Mouse (Mus musculus): ENCODE results near the gene Tmprss6. TPM values are rescaled to one million over a fixed set of nuclear protein-coding genes. Genes with fewer than 3 reads are reported as not detected.

Gene Tmprss6
- polyA plus RNA-seq (2014; fragmentation: Nextera tagmentation; extraction: Ambion mirVana), result 0.78 TPM in 1 of 2 replicates, not detected in the other

- H3K4me3 ChIP-seq (ENCODE audit: low read depth, low read length), result no peak within 1 kb of the TSS
- no peaks in the 10 kb centered on the region for H3K36me3 ChIP-seq (ENCODE audit: control insufficient read depth, insufficient read depth, low read length)
- 89% methylated on average over 7 of the region's 7 CpGs for WGBS
- no peaks in the 10 kb centered on the region for H3K27me3 ChIP-seq (ENCODE audit: control insufficient read depth, insufficient read depth, low read length)
- no peak within 1 kb of the TSS for H3K4me2 ChIP-seq (ENCODE audit: low read depth, low read length)
- ATAC-seq (ENCODE audit: low read depth), result no peak
- H3K4me1 ChIP-seq (ENCODE audit: control insufficient read depth, insufficient read depth, low read length), result no peaks in the 10 kb centered on the region
- no peaks in the 10 kb centered on the region for H3K9me3 ChIP-seq (ENCODE audit: control insufficient read depth, low read length)
- no peak within 1 kb of the TSS for H3K9ac ChIP-seq (replicated peaks; ENCODE audit: low read depth, low read length)
- no peak within 1 kb of the TSS for H3K27ac ChIP-seq (ENCODE audit: low read depth, low read length)
Measured at GRCm38 (mm10) chr15:78468379-78468937, at the start of gene Tmprss6. Tmprss6 (minus strand) TSS chr15:78468634.

- H3K4me3 ChIP-seq (ENCODE audit: low read depth, low read length), result no peak overlapping the region
- H3K27me3 ChIP-seq (ENCODE audit: control insufficient read depth, insufficient read depth, low read length), result no peaks in the 10 kb centered on the region
- WGBS, result 70% methylated on average over 7 of the region's 7 CpGs
Measured at GRCm38 (mm10) chr15:78518221-78518620, 49.8 kb upstream of the Tmprss6 start.

GRCm38 (mm10) chr15:78515759-78516158, 47.3 kb upstream of the Tmprss6 start:
- H3K9ac ChIP-seq (replicated peaks; ENCODE audit: low read depth, low read length), result no peak overlapping the region
- no peak overlapping the region for H3K4me3 ChIP-seq (ENCODE audit: low read depth, low read length)
- no peaks in the 10 kb centered on the region for H3K27me3 ChIP-seq (ENCODE audit: control insufficient read depth, insufficient read depth, low read length)
- no peak for ATAC-seq (ENCODE audit: low read depth)
- H3K4me2 ChIP-seq (ENCODE audit: low read depth, low read length), result no peak overlapping the region
- H3K9me3 ChIP-seq (ENCODE audit: control insufficient read depth, low read length), result no peaks in the 10 kb centered on the region
- no peak overlapping the region for H3K27ac ChIP-seq (ENCODE audit: low read depth, low read length)
- 90% methylated on average over 6 of the region's 6 CpGs for WGBS
- H3K36me3 ChIP-seq (ENCODE audit: control insufficient read depth, insufficient read depth, low read length), result no peaks in the 10 kb centered on the region
- H3K4me1 ChIP-seq (ENCODE audit: control insufficient read depth, insufficient read depth, low read length), result no peaks in the 10 kb centered on the region

More at GRCm38 (mm10) chr15:78518221-78518620, 49.8 kb upstream of the Tmprss6 start:
- ATAC-seq (ENCODE audit: low read depth), result no peak
- no peak overlapping the region for H3K4me2 ChIP-seq (ENCODE audit: low read depth, low read length)
- H3K9me3 ChIP-seq (ENCODE audit: control insufficient read depth, low read length), result no peaks in the 10 kb centered on the region
- H3K27ac ChIP-seq (ENCODE audit: low read depth, low read length), result no peak overlapping the region
- no peaks in the 10 kb centered on the region for H3K36me3 ChIP-seq (ENCODE audit: control insufficient read depth, insufficient read depth, low read length)
- no peaks in the 10 kb centered on the region for H3K4me1 ChIP-seq (ENCODE audit: control insufficient read depth, insufficient read depth, low read length)
- no peak overlapping the region for H3K9ac ChIP-seq (replicated peaks; ENCODE audit: low read depth, low read length)

- Histone ChIP-seq H3K36me3 (ENCODE audit: control insufficient read depth, insufficient read depth, low read length) (no peaks in the 10 kb centered on the region), H3K4me3 (ENCODE audit: low read depth, low read length) (no peak overlapping the region), H3K9ac (replicated peaks; ENCODE audit: low read depth, low read length) (no peak overlapping the region), H3K4me2 (ENCODE audit: low read depth, low read length) (no peak overlapping the region), H3K4me1 (ENCODE audit: control insufficient read depth, insufficient read depth, low read length) (no peaks in the 10 kb centered on the region), H3K27ac (ENCODE audit: low read depth, low read length) (no peak overlapping the region), H3K9me3 (ENCODE audit: control insufficient read depth, low read length) (no peaks in the 10 kb centered on the region), H3K27me3 (ENCODE audit: control insufficient read depth, insufficient read depth, low read length) (no peaks in the 10 kb centered on the region)
- peak; percentile 46; the same call in 1 of the 2 replicates for ATAC-seq (ENCODE audit: low read depth)
- WGBS, result 36% methylated on average over 7 of the region's 7 CpGs
Measured at GRCm38 (mm10) chr15:78514393-78515146, 46.1 kb upstream of the Tmprss6 start.

- Histone ChIP-seq H3K9ac (replicated peaks; ENCODE audit: low read depth, low read length) (no peak overlapping the region), H3K4me1 (ENCODE audit: control insufficient read depth, insufficient read depth, low read length) (no peaks in the 10 kb centered on the region), H3K9me3 (ENCODE audit: control insufficient read depth, low read length) (no peaks in the 10 kb centered on the region), H3K27me3 (ENCODE audit: control insufficient read depth, insufficient read depth, low read length) (no peaks in the 10 kb centered on the region), H3K4me2 (ENCODE audit: low read depth, low read length) (no peak overlapping the region), H3K36me3 (ENCODE audit: control insufficient read depth, insufficient read depth, low read length) (no peaks in the 10 kb centered on the region), H3K4me3 (ENCODE audit: low read depth, low read length) (no peak overlapping the region), H3K27ac (ENCODE audit: low read depth, low read length) (no peak overlapping the region)
- WGBS, result 87% methylated on average over 14 of the region's 14 CpGs
- ATAC-seq (ENCODE audit: low read depth), result no peak
Measured at GRCm38 (mm10) chr15:78513019-78513418, 44.6 kb upstream of the Tmprss6 start.

- H3K4me2 ChIP-seq (ENCODE audit: low read depth, low read length), result no peak overlapping the region
- no peak overlapping the region for H3K4me3 ChIP-seq (ENCODE audit: low read depth, low read length)
- no peaks in the 10 kb centered on the region for H3K36me3 ChIP-seq (ENCODE audit: control insufficient read depth, insufficient read depth, low read length)
- H3K4me1 ChIP-seq (ENCODE audit: control insufficient read depth, insufficient read depth, low read length), result no peaks in the 10 kb centered on the region
- H3K27ac ChIP-seq (ENCODE audit: low read depth, low read length), result no peak overlapping the region
- WGBS, result 86% methylated on average over 7 of the region's 7 CpGs
- no peak overlapping the region for H3K9ac ChIP-seq (replicated peaks; ENCODE audit: low read depth, low read length)
- H3K9me3 ChIP-seq (ENCODE audit: control insufficient read depth, low read length), result no peaks in the 10 kb centered on the region
- no peak for ATAC-seq (ENCODE audit: low read depth)
- no peaks in the 10 kb centered on the region for H3K27me3 ChIP-seq (ENCODE audit: control insufficient read depth, insufficient read depth, low read length)
Measured at GRCm38 (mm10) chr15:78511951-78512350, 43.5 kb upstream of the Tmprss6 start.

GRCm38 (mm10) chr15:78510736-78511135, 42.3 kb upstream of the Tmprss6 start:
- Histone ChIP-seq H3K27me3 (ENCODE audit: control insufficient read depth, insufficient read depth, low read length) (no peaks in the 10 kb centered on the region), H3K36me3 (ENCODE audit: control insufficient read depth, insufficient read depth, low read length) (no peaks in the 10 kb centered on the region), H3K9me3 (ENCODE audit: control insufficient read depth, low read length) (no peaks in the 10 kb centered on the region), H3K27ac (ENCODE audit: low read depth, low read length) (no peak overlapping the region), H3K4me1 (ENCODE audit: control insufficient read depth, insufficient read depth, low read length) (no peaks in the 10 kb centered on the region), H3K4me2 (ENCODE audit: low read depth, low read length) (no peak overlapping the region), H3K4me3 (ENCODE audit: low read depth, low read length) (no peak overlapping the region), H3K9ac (replicated peaks; ENCODE audit: low read depth, low read length) (no peak overlapping the region)
- ATAC-seq (ENCODE audit: low read depth), result no peak
- 92% methylated on average over 6 of the region's 6 CpGs for WGBS

- no peaks in the 10 kb centered on the region for H3K4me1 ChIP-seq (ENCODE audit: control insufficient read depth, insufficient read depth, low read length)
- no peaks in the 10 kb centered on the region for H3K9me3 ChIP-seq (ENCODE audit: control insufficient read depth, low read length)
- no peak overlapping the region for H3K4me2 ChIP-seq (ENCODE audit: low read depth, low read length)
- H3K36me3 ChIP-seq (ENCODE audit: control insufficient read depth, insufficient read depth, low read length), result no peaks in the 10 kb centered on the region
- ATAC-seq (ENCODE audit: low read depth), result no peak
- 0 out of 2 replicates have a peak overlapping the region, but pooled peaks have one; percentile 4 for H3K9ac ChIP-seq (replicated peaks; ENCODE audit: low read depth, low read length)
- no peak overlapping the region for H3K4me3 ChIP-seq (ENCODE audit: low read depth, low read length)
- no peak overlapping the region for H3K27ac ChIP-seq (ENCODE audit: low read depth, low read length)
- H3K27me3 ChIP-seq (ENCODE audit: control insufficient read depth, insufficient read depth, low read length), result no peaks in the 10 kb centered on the region
- 54% methylated on average over 8 of the region's 8 CpGs for WGBS
Measured at GRCm38 (mm10) chr15:78510121-78510576, 41.7 kb upstream of the Tmprss6 start.

- Histone ChIP-seq H3K9me3 (ENCODE audit: control insufficient read depth, low read length) (no peaks in the 10 kb centered on the region), H3K4me2 (ENCODE audit: low read depth, low read length) (no peak overlapping the region), H3K27ac (ENCODE audit: low read depth, low read length) (no peak overlapping the region), H3K9ac (replicated peaks; ENCODE audit: low read depth, low read length) (no peak overlapping the region), H3K4me3 (ENCODE audit: low read depth, low read length) (no peak overlapping the region), H3K4me1 (ENCODE audit: control insufficient read depth, insufficient read depth, low read length) (no peaks in the 10 kb centered on the region), H3K36me3 (ENCODE audit: control insufficient read depth, insufficient read depth, low read length) (no peaks in the 10 kb centered on the region), H3K27me3 (ENCODE audit: control insufficient read depth, insufficient read depth, low read length) (no peaks in the 10 kb centered on the region)
- no peak for ATAC-seq (ENCODE audit: low read depth)
- 43% methylated on average over 12 of the region's 12 CpGs for WGBS
Measured at GRCm38 (mm10) chr15:78509297-78509899, 41.0 kb upstream of the Tmprss6 start.
